In the genomic region with DNA sequence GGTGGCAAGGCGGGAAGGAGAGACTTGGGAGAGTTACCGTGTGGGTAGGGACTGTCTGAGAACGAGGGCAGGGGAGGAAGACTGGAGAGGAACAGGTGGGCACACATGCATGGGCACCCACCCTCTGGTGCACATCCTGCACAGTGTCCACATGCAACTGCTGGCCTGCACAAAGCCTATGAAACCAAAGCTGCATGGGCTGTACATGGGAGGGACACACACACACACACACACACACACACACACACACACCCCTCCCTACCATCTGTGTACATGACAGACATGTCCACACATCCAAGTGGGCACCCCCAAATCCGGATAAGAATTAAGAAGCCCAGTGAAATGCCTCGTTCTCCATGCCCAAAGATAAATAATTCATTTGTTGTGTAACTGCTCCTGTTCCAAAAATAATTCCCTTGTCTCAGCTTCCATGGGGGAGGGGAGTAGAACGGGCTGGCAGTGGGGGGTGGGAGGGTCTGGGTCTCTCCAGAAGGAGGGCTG, we compare ENCODE assay signal across 32 mouse cellular contexts. TPM values are rescaled to one million over a fixed set of nuclear protein-coding genes. Genes with fewer than 3 reads are reported as not detected.
A peak's percentile ranks its signal among the peaks of the same experiment; 100 is the strongest.
DNase-seq lines count a peak whose midpoint lies in the region; ATAC-seq and TF ChIP-seq lines count a peak whose summit lies in the region.
"Had no signal": no experiment of that assay in that cellular context is flagged by ENCODE, and none has a peak within 500 bp of the region (broad histone marks: within the 10 kb centered on the region; RNA-seq: fewer than 3 reads in every experiment).

No protein-coding gene starts in this region.

- H3K9me3 ChIP-seq in heart, embryonic 16.5 days (replicated peaks; ENCODE audit: control insufficient read depth, low read length): no peaks in the 10 kb centered on the region
- H3K9me3 ChIP-seq: embryonic facial prominence, embryonic 10.5 days; embryonic facial prominence, embryonic 15.5 days; kidney, embryonic 15.5 days; limb, embryonic 13.5 days; stomach, embryonic 15.5 days had no signal

- no peak overlapping the region for H3K27ac ChIP-seq in heart, embryonic 16.5 days (ENCODE audit: low read length)
- no peak overlapping the region; the same call in 1 of the 2 replicates for H3K27ac ChIP-seq in heart, adult 2 months
- peak overlapping the region; percentile 40 for H3K27ac ChIP-seq in cortical plate, adult 2 months (ENCODE audit: insufficient read depth, low read length)
- H3K27ac ChIP-seq: embryonic facial prominence, embryonic 10.5 days; embryonic facial prominence, embryonic 15.5 days; hindbrain, embryonic 14.5 days; kidney, embryonic 15.5 days; limb, embryonic 13.5 days; stomach, embryonic 15.5 days had no signal

- no peak overlapping the region for H3K4me3 ChIP-seq in heart, embryonic 16.5 days (ENCODE audit: low read length)
- H3K4me3 ChIP-seq in heart, adult 2 months: no peak overlapping the region
- H3K4me3 ChIP-seq in cortical plate, adult 2 months (ENCODE audit: insufficient read depth, low read length): no peak overlapping the region
- H3K4me3 ChIP-seq: embryonic facial prominence, embryonic 10.5 days; embryonic facial prominence, embryonic 15.5 days; kidney, embryonic 15.5 days; limb, embryonic 13.5 days; stomach, embryonic 15.5 days had no signal

- no peak overlapping the region for H3K4me2 ChIP-seq in heart, embryonic 16.5 days (ENCODE audit: low read depth, low read length)
- H3K4me2 ChIP-seq: embryonic facial prominence, embryonic 15.5 days; heart, embryonic 11.5 days; hindbrain, embryonic 14.5 days; kidney, embryonic 15.5 days; limb, embryonic 13.5 days; liver, embryonic 11.5 days; stomach, embryonic 15.5 days had no signal

- no peak for TF ChIP-seq EP300 in heart, adult 2 months (IDR thresholded peaks at IDR 0.05; ENCODE audit: insufficient read depth, low read depth, low read length)

- H3K27me3 ChIP-seq in heart, embryonic 16.5 days (ENCODE audit: control insufficient read depth, insufficient read depth, low read length): peaks cover 41% of the 10 kb centered on the region
- H3K27me3 ChIP-seq in heart, adult 2 months (ENCODE audit: control insufficient read depth, insufficient read depth, low read length): peaks cover 10% of the 10 kb centered on the region

- H3K79me2 ChIP-seq in heart, adult 2 months (replicated peaks; ENCODE audit: control insufficient read depth, insufficient read depth, low read length): no peaks in the 10 kb centered on the region

- TF ChIP-seq CTCF in heart, adult 2 months (IDR thresholded peaks at IDR 0.05): no peak
- no peak for TF ChIP-seq CTCF in cortical plate, adult 2 months (IDR thresholded peaks at IDR 0.05; ENCODE audit: extremely low read depth, insufficient read depth, low read length)

- no peak overlapping the region for H3K9ac ChIP-seq in heart, embryonic 16.5 days (ENCODE audit: low read length)
- no peak overlapping the region; the same call in 1 of the 2 replicates for H3K9ac ChIP-seq in heart, adult 2 months (ENCODE audit: low read depth, low read length)
- H3K9ac ChIP-seq: embryonic facial prominence, embryonic 15.5 days; hindbrain, embryonic 14.5 days; kidney, embryonic 15.5 days; limb, embryonic 13.5 days; stomach, embryonic 15.5 days had no signal

- no peak for TF ChIP-seq POLR2A in heart, adult 2 months (IDR thresholded peaks at IDR 0.05; ENCODE audit: insufficient read depth, low read depth, low read length)
- TF ChIP-seq POLR2A in cortical plate, adult 2 months (IDR thresholded peaks at IDR 0.05; ENCODE audit: extremely low read depth, insufficient read depth, low read length): no peak

- 43% methylated on average over 6 of the region's 6 CpGs for WGBS in heart, embryonic 16.5 days
- WGBS in heart, adult 2 months: 45% methylated on average over 6 of the region's 6 CpGs

- intact Hi-C loops in heart, adult 2 months (cut with DNase I): no loop called here

- peaks cover 31% of the 10 kb centered on the region for H3K4me1 ChIP-seq in heart, embryonic 16.5 days (ENCODE audit: control insufficient read depth, insufficient read depth, low read length)
- peaks cover 7% of the 10 kb centered on the region for H3K4me1 ChIP-seq in heart, adult 2 months (ENCODE audit: control insufficient read depth, insufficient read depth, low read length)
- H3K4me1 ChIP-seq in cortical plate, adult 2 months (ENCODE audit: control insufficient read depth, insufficient read depth, low read length): peaks cover 40% of the 10 kb centered on the region
- H3K4me1 ChIP-seq: embryonic facial prominence, embryonic 15.5 days; stomach, embryonic 15.5 days had no signal

- no peak for DNase-seq in heart, adult 2 months
- peak; percentile 9 for DNase-seq in lung, postnatal 10 days
- no peak for DNase-seq in lung, adult 18-20 months
- DNase-seq in kidney, postnatal 14 days: no peak
- no peak for DNase-seq in urinary bladder, adult 18-20 months (ENCODE audit: low spot score in 2 of 2)
- DNase-seq: adrenal gland, postnatal 14 days; cerebellum, adult 18-20 months; gastrocnemius, postnatal 25 days; heart, adult 11 months; heart, postnatal 4 days; kidney, adult 18-20 months; kidney, postnatal 36 days; layer of hippocampus, postnatal 36 days; lung, postnatal 4 days; midbrain, embryonic 14.5 days; retina, postnatal 1 day; right cerebral cortex, postnatal 25 days; thymus, adult 18-20 months; thymus, postnatal 25 days had no signal

- H3K36me3 ChIP-seq in heart, embryonic 16.5 days (ENCODE audit: control insufficient read depth, insufficient read depth): no peaks in the 10 kb centered on the region
- no peaks in the 10 kb centered on the region for H3K36me3 ChIP-seq in heart, adult 2 months (ENCODE audit: control insufficient read depth, insufficient read depth, low read length)
- H3K36me3 ChIP-seq: embryonic facial prominence, embryonic 10.5 days; embryonic facial prominence, embryonic 15.5 days; kidney, embryonic 15.5 days; limb, embryonic 13.5 days; stomach, embryonic 15.5 days had no signal

- ATAC-seq in heart, embryonic 16.5 days (replicated peaks; ENCODE audit: extremely low read depth, insufficient read depth, low FRiP score): 0 out of 2 replicates have a peak, but pooled peaks have one; percentile 24
- ATAC-seq: CD4-positive, CD25-positive, alpha-beta regulatory T cell, adult 4 months had no signal

RNA-seq across cellular contexts. Expression of gene Elfn2, which starts 43.6 kb away (rescaled TPM):
- polyA plus RNA-seq in heart, embryonic 16.5 days (2015; fragmentation: Nextera tagmentation; extraction: Ambion mirVana): 0.16 and 0.55 TPM in 2 replicates
- 1 to 10 TPM; 1.3 to 3.4 TPM for total RNA-seq in heart, adult 2 months (2021)
- polyA plus RNA-seq in heart, adult 2 months (2012; rRNA removed): 0.16 and 0.35 TPM in 2 replicates
- polyA plus RNA-seq in cortical plate, adult 2 months (2012; rRNA removed): 59.2 and 65.2 TPM in 2 replicates
- total RNA-seq: monocyte, adult 5-6 weeks had no signal
- polyA plus RNA-seq: heart, embryonic 11.5 days; kidney, embryonic 15.5 days; liver, embryonic 11.5 days; liver, embryonic 16.5 days had no signal

Comparison
In these comparisons a context has a peak if more than half of its experiments do, and no peak if none do; other contexts are left out.
1. RNA of gene Elfn2, which starts 43.6 kb away (polyA plus RNA-seq): 59.2 to 65.2 TPM in cortical plate, adult 2 months; 0.16 to 0.55 TPM in heart, embryonic 16.5 days and 0.16 to 0.35 TPM in heart, adult 2 months; every median in the first group is over 10 times any median in the second.